Mouse (Mus musculus) ES-Bruce4 (cell line): ENCODE measurements around the gene Trim56.

Experiments used
- CTCF ChIP-seq: IDR thresholded peaks from one replicate; pipeline ENCODE4 v1.8.1; 2011; ENCODE audit warnings: low read depth, low read length
- EP300 ChIP-seq: IDR thresholded peaks from 2 replicates; pipeline ENCODE4 v1.6.1; 2011; ENCODE audit warnings: low read depth, low read length; ENCODE audit not compliant: insufficient read depth

GRCm38 (mm10) chr5:137131490-137131889, 15.5 kb upstream of the Trim56 start:
- TF ChIP-seq CTCF = peak; percentile 87
- TF ChIP-seq EP300 = no peak
